Mouse (Mus musculus): ENCODE measurements around the gene Pla1a.

Pla1a gene

GRCm38 (mm10) chr16:38369431-38369830 lies 63.5 kb downstream of the Pla1a start:
- in situ Hi-C loops (cut with MboI, MseI) = loop anchor here (5.0 kb wide), 1 partner anchor 58 kb away; no protein-coding TSS in a partner anchor

GRCm38 (mm10) chr16:38369000-38369399 lies 63.9 kb downstream of the Pla1a start:
- in situ Hi-C loops (cut with MboI, MseI) = loop anchor here (5.0 kb wide), 1 partner anchor 58 kb away; no protein-coding TSS in a partner anchor

DNA sequence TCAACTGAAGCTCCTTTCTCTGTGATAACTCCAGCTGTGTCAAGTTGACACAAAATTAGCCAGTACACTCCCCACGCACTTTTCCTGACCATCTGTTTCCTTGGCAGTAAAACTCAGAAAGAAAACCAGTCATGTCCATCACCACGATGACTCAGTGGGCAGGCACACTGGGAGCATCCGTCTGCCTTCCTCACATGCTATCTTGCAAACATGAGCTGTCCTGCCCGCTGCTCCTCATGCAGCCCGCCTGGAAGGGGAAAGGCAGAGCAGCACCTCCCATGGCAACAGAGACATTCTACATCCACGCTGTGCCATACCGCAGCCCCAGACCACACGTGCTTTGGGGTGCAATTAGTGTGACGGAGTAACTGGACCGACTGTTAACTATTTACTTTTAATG lies 64.6 kb downstream of the Pla1a start:
- in situ Hi-C loops (cut with MboI, MseI) = loop anchor here (5.0 kb wide), 1 partner anchor 59 kb away; no protein-coding TSS in a partner anchor

GRCm38 (mm10) chr16:38366231-38366630 lies 66.7 kb downstream of the Pla1a start:
- in situ Hi-C loops (cut with MboI, MseI) = loop anchor here (5.0 kb wide), 1 partner anchor 61 kb away; no protein-coding TSS in a partner anchor

DNA sequence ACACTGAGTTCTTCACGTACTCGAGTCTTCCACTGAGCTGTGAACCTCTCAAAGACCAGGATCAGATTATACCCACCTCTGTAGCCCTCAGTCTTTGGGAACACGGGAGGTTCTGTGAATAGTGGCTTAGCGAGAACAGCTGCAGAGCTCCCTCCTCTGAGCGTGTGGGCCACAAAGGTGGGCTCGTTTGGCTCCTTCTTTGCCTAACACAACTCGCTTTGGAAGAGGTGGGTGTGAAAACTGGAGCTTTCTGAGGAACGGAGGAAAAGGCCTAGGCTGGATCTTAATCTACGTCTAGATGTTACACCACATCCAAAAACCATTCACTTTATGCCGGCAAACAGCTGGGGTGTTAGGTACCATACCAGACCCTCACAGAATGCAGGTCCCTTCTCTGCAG lies 67.6 kb downstream of the Pla1a start:
- in situ Hi-C loops (cut with MboI, MseI) = loop anchor here (5.0 kb wide), 1 partner anchor 62 kb away; no protein-coding TSS in a partner anchor

GRCm38 (mm10) chr16:38363657-38364056 lies 69.3 kb downstream of the Pla1a start:
- in situ Hi-C loops (cut with MboI, MseI) = no loop called here

DNA sequence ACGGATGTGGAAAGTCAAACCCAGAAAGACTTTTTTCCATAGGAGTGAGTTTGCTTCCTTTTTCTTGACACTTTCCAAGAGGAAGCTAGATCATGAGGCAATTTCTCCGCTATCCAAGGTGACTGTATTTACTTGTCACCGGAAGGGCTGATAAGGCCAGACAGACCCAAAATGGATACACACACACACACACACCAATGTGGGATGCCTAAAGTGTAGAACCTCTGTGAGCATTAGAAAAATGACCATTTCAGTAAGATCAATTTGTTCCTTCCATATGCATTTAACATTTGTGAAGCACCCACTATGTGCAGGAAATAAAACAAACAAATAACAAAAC lies 69.7 kb downstream of the Pla1a start:
- in situ Hi-C loops (cut with MboI, MseI) = no loop called here

DNA sequence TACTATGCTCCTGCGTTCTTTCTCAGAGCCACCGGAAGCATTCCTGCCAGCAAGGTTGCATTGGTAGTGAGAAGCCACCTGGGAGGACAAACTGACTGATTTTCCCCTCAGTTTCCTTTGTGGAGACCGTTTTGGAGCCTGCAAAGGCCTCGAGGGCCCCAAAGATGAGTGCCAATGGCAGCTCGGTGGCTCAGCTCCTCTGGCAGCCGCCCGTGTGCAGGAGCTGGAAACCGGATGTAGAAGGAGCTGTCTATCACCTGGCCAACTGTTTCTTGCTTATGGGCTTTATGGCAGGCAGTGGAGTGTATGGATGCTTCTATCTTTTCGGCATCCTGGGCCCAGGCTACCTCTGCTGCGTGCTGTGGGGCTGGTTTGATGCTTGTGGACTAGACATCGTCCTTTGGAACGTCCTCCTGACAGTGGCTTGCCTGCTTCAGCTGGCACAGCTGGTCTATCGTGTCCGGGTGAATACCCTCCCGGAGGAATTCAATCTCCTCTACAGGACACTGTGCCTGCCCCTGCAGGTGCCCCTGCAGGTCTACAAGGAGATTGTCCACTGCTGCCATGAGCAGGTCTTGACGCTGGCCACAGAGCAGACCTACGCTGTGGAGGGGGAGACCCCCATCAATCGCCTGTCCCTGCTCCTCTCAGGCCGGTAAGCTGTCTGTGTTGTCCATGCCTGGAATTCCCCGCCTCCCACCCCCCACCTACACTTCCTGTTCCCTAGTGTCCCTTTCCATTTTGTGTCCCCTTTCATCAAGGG lies 70.3 kb downstream of the Pla1a start:
- in situ Hi-C loops (cut with MboI, MseI) = no loop called here

DNA sequence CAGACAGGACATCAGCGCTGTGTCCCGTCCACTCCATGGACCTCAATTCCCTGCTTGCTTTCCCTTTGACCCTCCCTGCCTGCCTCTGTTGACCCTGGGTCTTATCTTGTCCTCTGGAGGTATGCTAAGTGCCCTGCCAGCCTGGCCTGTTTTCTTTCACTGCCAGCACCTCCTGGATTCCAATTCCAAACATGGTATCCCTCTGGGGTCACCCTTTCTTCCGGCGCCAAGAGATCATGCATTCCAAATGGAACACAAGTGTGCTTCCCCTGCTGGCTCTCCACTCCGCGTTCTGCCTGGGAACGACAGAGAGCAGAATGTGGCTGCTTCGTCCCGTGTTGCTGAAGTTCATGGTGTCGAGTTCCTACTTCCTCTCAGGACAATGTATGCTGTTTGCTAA lies 71.0 kb downstream of the Pla1a start, which contains the start of gene Popdc2:
Gene Popdc2, plus strand, starts transcription at position 277 of the 400 bp plus-strand sequence.
- in situ Hi-C loops (cut with MboI, MseI) = no loop called here

DNA sequence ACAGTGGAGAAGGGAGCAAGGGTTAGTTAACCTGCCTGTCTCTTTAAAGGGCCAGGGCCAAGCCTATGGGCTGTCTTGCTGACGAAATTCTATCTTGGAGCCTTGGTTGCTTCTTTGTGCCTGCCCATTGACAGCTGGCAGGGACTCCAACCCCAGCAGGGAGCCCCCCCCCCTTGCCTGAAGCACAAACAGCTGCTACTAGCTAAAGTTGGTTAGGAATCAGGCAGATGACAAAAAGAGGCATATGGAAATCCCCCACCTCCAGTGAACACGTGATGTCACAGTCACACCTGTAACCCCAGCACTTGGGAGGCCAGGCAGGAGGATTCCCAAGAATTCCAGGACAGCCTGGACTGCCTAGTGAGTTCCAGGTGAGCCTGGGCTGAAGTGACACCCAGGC lies 72.6 kb downstream of the Pla1a start:
- in situ Hi-C loops (cut with MboI, MseI) = no loop called here

- in situ Hi-C loops (cut with MboI, MseI) = loop anchor here (10.0 kb wide), 1 partner anchor 125 kb away; no protein-coding TSS in a partner anchor
Measured at GRCm38 (mm10) chr16:38359857-38360256, 73.1 kb downstream of the Pla1a start.

- in situ Hi-C loops (cut with MboI, MseI) = loop anchor here (10.0 kb wide), 1 partner anchor 126 kb away; no protein-coding TSS in a partner anchor
Measured at GRCm38 (mm10) chr16:38359241-38359640, 73.7 kb downstream of the Pla1a start.

DNA sequence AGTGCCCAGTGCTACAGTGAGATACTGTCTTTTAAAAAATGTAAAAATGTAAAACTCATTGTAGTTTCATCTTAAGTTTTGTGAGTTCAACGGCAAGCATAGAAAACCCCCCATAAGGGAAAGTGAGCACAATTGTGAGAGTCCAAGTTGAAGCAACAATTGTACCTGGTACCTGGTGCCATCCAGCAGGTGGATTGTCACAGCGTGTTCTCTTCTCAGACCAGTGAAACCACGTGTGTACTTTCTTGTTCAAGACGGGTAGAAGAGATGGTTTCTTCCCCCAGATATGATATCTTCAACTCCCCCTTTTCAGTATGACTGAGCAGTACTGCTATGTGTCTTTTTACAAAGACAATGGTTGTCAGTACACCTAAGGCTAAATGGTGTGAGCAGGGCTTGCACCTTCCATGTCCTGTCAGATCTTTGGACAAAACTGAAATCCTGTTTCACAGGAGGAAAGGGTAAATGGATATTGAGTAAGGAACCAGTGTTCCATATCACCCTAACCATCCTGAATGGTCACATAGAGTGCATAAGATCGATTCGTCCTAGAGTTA lies 74.6 kb downstream of the Pla1a start:
- in situ Hi-C loops (cut with MboI, MseI) = loop anchor here (10.0 kb wide), 1 partner anchor 126 kb away; no protein-coding TSS in a partner anchor

GRCm38 (mm10) chr16:38354185-38354913 lies 78.6 kb downstream of the Pla1a start:
- in situ Hi-C loops (cut with MboI, MseI) = loop anchor here (10.0 kb wide), 1 partner anchor 130 kb away; no protein-coding TSS in a partner anchor

- in situ Hi-C loops (cut with MboI, MseI) = loop anchor here (10.0 kb wide), 1 partner anchor 131 kb away; no protein-coding TSS in a partner anchor
Measured at GRCm38 (mm10) chr16:38353642-38354041, 79.3 kb downstream of the Pla1a start.

DNA sequence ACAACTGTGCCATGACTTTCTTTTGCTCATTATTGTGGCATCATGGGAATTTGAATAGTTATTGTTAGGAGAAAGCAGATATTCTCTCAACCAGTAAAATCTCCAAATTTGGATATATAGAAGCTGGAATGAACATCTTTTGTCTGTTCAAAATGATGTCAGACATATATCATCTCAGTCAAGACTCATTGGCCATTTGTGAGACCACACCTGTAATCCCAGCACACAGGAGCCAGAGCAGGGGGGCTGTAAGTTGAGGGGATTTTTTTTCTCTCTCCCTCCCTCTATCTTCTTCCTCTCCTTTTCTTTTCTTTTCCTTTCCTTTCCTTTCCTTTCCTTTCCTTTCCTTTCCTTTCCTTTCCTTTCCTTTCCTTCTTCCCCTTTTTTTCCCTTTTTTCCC lies 80.1 kb downstream of the Pla1a start:
- in situ Hi-C loops (cut with MboI, MseI) = loop anchor here (10.0 kb wide), 1 partner anchor 132 kb away; no protein-coding TSS in a partner anchor

- in situ Hi-C loops (cut with MboI, MseI) = loop anchor here (10.0 kb wide), 1 partner anchor 133 kb away; no protein-coding TSS in a partner anchor
Measured at GRCm38 (mm10) chr16:38352031-38352430, 80.9 kb downstream of the Pla1a start.

DNA sequence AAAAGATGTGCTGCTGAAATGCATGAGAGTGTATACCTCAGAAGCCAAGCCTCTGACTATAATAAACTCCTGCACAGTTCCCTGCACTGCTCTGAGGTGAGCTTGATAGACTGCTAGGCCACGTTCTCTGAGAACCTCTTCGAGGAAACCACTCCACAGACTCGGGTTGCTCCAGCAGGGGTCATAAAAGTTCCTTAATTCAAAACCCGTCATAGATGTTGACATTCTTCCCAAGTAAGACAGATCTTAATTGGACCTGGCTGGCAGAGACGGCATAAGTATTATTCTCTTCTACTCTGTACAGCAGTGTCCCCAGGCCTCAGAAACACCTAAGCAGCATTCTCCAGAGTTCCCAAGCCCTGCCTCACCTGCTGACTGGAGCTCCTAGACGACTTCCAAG lies 82.0 kb downstream of the Pla1a start:
- in situ Hi-C loops (cut with MboI, MseI) = loop anchor here (10.0 kb wide), 1 partner anchor 134 kb away; no protein-coding TSS in a partner anchor

GRCm38 (mm10) chr16:38350361-38350855 lies 82.5 kb downstream of the Pla1a start:
- in situ Hi-C loops (cut with MboI, MseI) = loop anchor here (10.0 kb wide), 1 partner anchor 134 kb away; no protein-coding TSS in a partner anchor

- in situ Hi-C loops (cut with MboI, MseI) = loop anchor here (10.0 kb wide), 1 partner anchor 135 kb away; no protein-coding TSS in a partner anchor
Measured at GRCm38 (mm10) chr16:38349881-38350280, 83.1 kb downstream of the Pla1a start.

GRCm38 (mm10) chr16:38348217-38348761 lies 84.7 kb downstream of the Pla1a start:
- in situ Hi-C loops (cut with MboI, MseI) = no loop called here
